Mouse (Mus musculus): Measurements from ENCODE around the gene Nat8f2. TPM values are rescaled to one million over a fixed set of nuclear protein-coding genes. Genes with fewer than 3 reads are reported as not detected.
A peak's percentile ranks its signal among the peaks of the same experiment; 100 is the strongest.

The Nat8f2 gene
- total and polyA plus RNA-seq, 3 experiments, result 0.06 to 0.12 TPM; not detected in 1

GRCm38 (mm10) chr6:85915539-85916513 is 46.9 kb upstream of the Nat8f2 start, which contains the start of gene Nat8f1 (continued):
- TF ChIP-seq MAX (IDR thresholded peaks at IDR 0.05; ENCODE audit: low read length) (peak; percentile 19; the same call in 1 of the 2 replicates), HCFC1 (IDR thresholded peaks at IDR 0.05; ENCODE audit: low read depth, low read length) (peak; percentile 72), CTCF (IDR thresholded peaks at IDR 0.05 in 2 of 3, conservative IDR thresholded peaks at IDR 0.05 in 1 of 3; ENCODE audit: control insufficient read depth in 1 of 3, insufficient read depth in 1 of 3, low read depth in 2 of 3, low read length in 3 of 3, poor library complexity in 1 of 3, severe bottlenecking in 1 of 3) (peak in 2 of 3 experiments; percentile 22 to 41; a peak in 3 of 6 replicates)

- Histone ChIP-seq H3K36me3 (ENCODE audit: control insufficient read depth in 1 of 2, insufficient read depth in 2 of 2, low read length in 2 of 2) (peaks cover 0 to 9% of the 10 kb centered on the region in 2 experiments; a peak in 3 of 4 replicates), H3K4me3 (ENCODE audit: control insufficient read depth in 1 of 2, insufficient read depth in 1 of 2, low read depth in 2 of 2, low read length in 2 of 2) (peak overlapping the region; percentile 71 to 80), H3K4me1 (ENCODE audit: control insufficient read depth in 1 of 2, insufficient read depth in 2 of 2, low read length in 2 of 2) (peaks cover 9% of the 10 kb centered on the region in 2 experiments; a peak in 3 of 4 replicates), H3K9ac (ENCODE audit: control insufficient read depth, low read depth, low read length, poor library complexity, severe bottlenecking) (peak overlapping the region; percentile 73), H3K27me3 (ENCODE audit: control insufficient read depth in 1 of 2, insufficient read depth in 2 of 2, low read length in 2 of 2) (no peaks in the 10 kb centered on the region), H3K9me3 (replicated peaks; ENCODE audit: insufficient read depth, low read length) (no peaks in the 10 kb centered on the region), H3K79me2 (ENCODE audit: control insufficient read depth, insufficient read depth, low read length, poor library complexity) (peaks cover 12% of the 10 kb centered on the region), H3K27ac (ENCODE audit: control insufficient read depth, low read depth, low read length) (peak overlapping the region; percentile 77)
- TF ChIP-seq SIN3A (IDR thresholded peaks at IDR 0.05; ENCODE audit: low read length), result no peak; the same call in 1 of the 2 replicates
- TF ChIP-seq ETS1 (IDR thresholded peaks at IDR 0.05; ENCODE audit: low read depth, low read length), result 0 out of 2 replicates have a peak, but pooled peaks have one; percentile 26
- TF ChIP-seq ZKSCAN1 (IDR thresholded peaks at IDR 0.05; ENCODE audit: low read depth, low read length), result no peak
- TF ChIP-seq MXI1 (IDR thresholded peaks at IDR 0.05; ENCODE audit: low read depth, low read length), result no peak
- no peak for TF ChIP-seq GABPA (IDR thresholded peaks at IDR 0.05; ENCODE audit: low read depth, low read length)
- TF ChIP-seq MYC (IDR thresholded peaks at IDR 0.05; ENCODE audit: low read depth, low read length), result no peak
- no peak for TF ChIP-seq TCF12 (IDR thresholded peaks at IDR 0.05; ENCODE audit: low read depth, low read length)
- TF ChIP-seq POLR2A (IDR thresholded peaks at IDR 0.05; ENCODE audit: control insufficient read depth in 1 of 2, insufficient read depth in 1 of 2, low read depth in 1 of 2, low read length in 2 of 2, poor library complexity in 1 of 2), result no peak
- DNase-seq (ENCODE audit: low read depth, low spot score), result peak; percentile 66
Measured at GRCm38 (mm10) chr6:85915141-85915538, 46.2 kb upstream of the Nat8f2 start.

- no peaks in the 10 kb centered on the region for H3K9me3 ChIP-seq (replicated peaks; ENCODE audit: insufficient read depth, low read length)
- TF ChIP-seq CHD1 (IDR thresholded peaks at IDR 0.05; ENCODE audit: low read depth, low read length) (no peak), BHLHE40 (IDR thresholded peaks at IDR 0.05; ENCODE audit: borderline replicate concordance, low read depth, low read length) (no peak), EP300 (IDR thresholded peaks at IDR 0.05; ENCODE audit: low read depth in 1 of 2, low read length in 2 of 2) (no peak), ZNF384 (IDR thresholded peaks at IDR 0.05; ENCODE audit: low read depth, low read length) (no peak), MAFK (IDR thresholded peaks at IDR 0.05; ENCODE audit: borderline replicate concordance, low read depth, low read length) (no peak), POLR2AphosphoS5 (IDR thresholded peaks at IDR 0.05; ENCODE audit: borderline replicate concordance, low read depth, low read length) (no peak), MXI1 (IDR thresholded peaks at IDR 0.05; ENCODE audit: low read depth, low read length) (no peak), POLR2AphosphoS2 (IDR thresholded peaks at IDR 0.05; ENCODE audit: low read length) (no peak), ZKSCAN1 (IDR thresholded peaks at IDR 0.05; ENCODE audit: low read depth, low read length) (no peak), UBTF (IDR thresholded peaks at IDR 0.05; ENCODE audit: borderline replicate concordance, insufficient read depth, low read depth, low read length) (no peak), ELF1 (IDR thresholded peaks at IDR 0.05; ENCODE audit: low read depth, low read length) (no peak), MYB (IDR thresholded peaks at IDR 0.05; ENCODE audit: low read depth, low read length) (no peak), TAL1 (IDR thresholded peaks at IDR 0.05; ENCODE audit: low read length) (no peak), TCF12 (IDR thresholded peaks at IDR 0.05; ENCODE audit: low read depth, low read length) (no peak)
- H3K9ac ChIP-seq (ENCODE audit: control insufficient read depth, low read depth, low read length, poor library complexity, severe bottlenecking), result no peak within 1 kb of the TSS
- H3K27me3 ChIP-seq (ENCODE audit: control insufficient read depth in 1 of 2, insufficient read depth in 2 of 2, low read length in 2 of 2), result no peaks in the 10 kb centered on the region
- no peak within 1 kb of the TSS for H3K4me3 ChIP-seq (ENCODE audit: control insufficient read depth in 1 of 2, insufficient read depth in 1 of 2, low read depth in 2 of 2, low read length in 2 of 2)
- H3K36me3 ChIP-seq (ENCODE audit: control insufficient read depth in 1 of 2, insufficient read depth in 2 of 2, low read length in 2 of 2), result peaks cover 0 to 9% of the 10 kb centered on the region in 2 experiments; a peak in 2 of 4 replicates
- H3K4me1 ChIP-seq (ENCODE audit: control insufficient read depth in 1 of 2, insufficient read depth in 2 of 2, low read length in 2 of 2), result peaks cover 8 to 9% of the 10 kb centered on the region in 2 experiments; a peak in 3 of 4 replicates
- peak; percentile 45 for DNase-seq (ENCODE audit: low read depth, low spot score)
- no peak within 1 kb of the TSS for H3K27ac ChIP-seq (ENCODE audit: control insufficient read depth, low read depth, low read length)
- H3K79me2 ChIP-seq (ENCODE audit: control insufficient read depth, insufficient read depth, low read length, poor library complexity), result peaks cover 10% of the 10 kb centered on the region
Measured at GRCm38 (mm10) chr6:85911587-85911986, 42.6 kb upstream of the Nat8f2 start, which contains the start of gene Tprkb. Gene Tprkb, plus strand, starts transcription at chr6:85911865.
